Mouse (Mus musculus): ENCODE data around the gene Dnaja3.
"Not testable (repeated sequence)": the region's sequence is repeated elsewhere in the genome, so short reads cannot be mapped to it uniquely, and the experiment has no call there.

DNA sequence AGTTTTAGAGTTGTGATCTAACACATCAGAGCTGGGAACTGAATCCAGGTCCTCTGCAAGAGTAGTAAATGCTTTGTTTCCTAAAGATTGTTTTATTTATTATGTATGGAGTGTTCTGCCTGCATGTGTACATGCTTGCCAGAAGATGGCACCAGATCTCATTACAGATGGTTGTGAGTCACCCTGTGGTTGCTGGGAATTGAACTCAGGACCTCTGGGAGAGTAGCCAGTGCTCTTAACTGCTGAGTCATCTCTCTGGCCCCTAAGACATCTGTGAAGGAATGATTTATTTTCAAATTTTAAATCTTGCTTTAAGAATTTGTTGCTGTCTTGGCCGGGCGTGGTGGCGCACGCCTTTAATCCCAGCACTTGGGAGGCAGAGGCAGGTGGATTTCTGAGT lies 49.6 kb downstream of the Dnaja3 start:
- TF ChIP-seq POLR2A (IDR thresholded peaks at IDR 0.05; ENCODE audit: insufficient read length, low read depth); SRF (IDR thresholded peaks at IDR 0.05; ENCODE audit: control insufficient read depth, insufficient read length, low read depth); USF1 (IDR thresholded peaks at IDR 0.05; ENCODE audit: low read depth); TCF12 (IDR thresholded peaks at IDR 0.05; ENCODE audit: insufficient read depth, poor library complexity, severe bottlenecking); MAX (IDR thresholded peaks at IDR 0.05; ENCODE audit: low read depth); POLR2AphosphoS2 (IDR thresholded peaks at IDR 0.05; ENCODE audit: insufficient read length, low read depth); REST (IDR thresholded peaks at IDR 0.05; ENCODE audit: insufficient read depth, insufficient read length); TCF3 (IDR thresholded peaks at IDR 0.05; ENCODE audit: insufficient read length, low read depth); MYOG (IDR thresholded peaks at IDR 0.05; ENCODE audit: control insufficient read depth in 1 of 3, insufficient read depth in 1 of 3, insufficient read length in 2 of 3, low read depth in 2 of 3); E2F4 (IDR thresholded peaks at IDR 0.05; ENCODE audit: insufficient read depth); MYOD1 (IDR thresholded peaks at IDR 0.05; ENCODE audit: control insufficient read depth in 1 of 3, insufficient read length in 2 of 3, low read depth in 2 of 3); CEBPB (IDR thresholded peaks at IDR 0.05; ENCODE audit: insufficient read depth, poor library complexity, severe bottlenecking): not testable (repeated sequence)
